ENCODE assay signal across 7 mouse cellular contexts in the genomic region with DNA sequence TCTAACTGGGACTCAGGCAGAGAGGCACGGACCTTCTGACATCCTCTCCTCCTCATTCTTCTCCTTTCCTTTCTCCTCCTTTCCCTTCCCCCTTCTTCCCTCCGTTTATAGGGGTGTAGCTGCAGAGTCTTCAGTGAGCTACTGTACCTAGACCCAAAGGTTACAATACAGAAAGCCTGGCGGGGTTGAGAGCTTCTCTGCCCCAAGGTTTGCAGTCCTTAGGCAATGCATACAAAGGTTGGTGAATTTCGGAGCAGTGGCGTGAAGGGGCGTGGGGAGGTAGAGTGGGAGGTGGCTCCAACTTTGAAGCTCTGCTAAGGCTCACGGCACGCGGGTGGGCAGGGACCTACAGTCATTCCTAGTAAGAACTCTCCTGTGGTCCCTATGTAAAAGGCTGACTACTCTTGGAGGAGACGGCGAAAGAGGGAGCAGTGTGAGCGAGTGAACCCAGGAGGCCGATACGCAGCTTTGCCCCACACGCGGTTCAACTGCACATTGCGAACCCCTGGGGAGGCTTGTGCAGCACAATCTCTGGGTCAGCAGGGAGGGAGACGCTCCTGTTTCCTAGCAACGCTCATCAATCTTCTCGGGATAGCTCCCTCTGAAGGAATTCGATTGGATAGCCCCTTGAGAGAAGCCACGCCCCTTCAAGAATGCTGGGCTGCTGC. TPM values are rescaled to one million over a fixed set of nuclear protein-coding genes. Genes with fewer than 3 reads are reported as not detected.
DNase-seq lines count a peak whose midpoint lies in the region; ATAC-seq lines count a peak whose summit lies in the region.

No protein-coding gene starts in this region.

- no peak overlapping the region; the same call in 1 of the 2 replicates for H3K9ac ChIP-seq in embryonic facial prominence, embryonic 12.5 days
- H3K9ac ChIP-seq in hindbrain, embryonic 13.5 days: peak overlapping the region; percentile 85
- peak overlapping the region; percentile 67 for H3K9ac ChIP-seq in neural tube, embryonic 14.5 days (replicated peaks; ENCODE audit: low read depth, low read length)

- intact Hi-C loops in left cerebral cortex, postnatal 10 days (cut with DNase I): loop anchor here (10.0 kb wide), 1 partner anchor 201 kb away; no protein-coding TSS in a partner anchor

- DNase-seq in ES-CJ7 (ENCODE audit: low read depth, low spot score) (peak; percentile 86), ZHBTc4 (ENCODE audit: low read depth, low spot score) (peak; percentile 83)
- DNase-seq in left cerebral cortex, postnatal 10 days (ENCODE audit: extremely low spot score in 1 of 2, low spot score in 2 of 2): peak; percentile 74 to 81
- no peak for DNase-seq in T-cell, adult 2 months (ENCODE audit: low spot score)

- peak overlapping the region; percentile 86 for H3K4me2 ChIP-seq in embryonic facial prominence, embryonic 12.5 days (replicated peaks)
- peak overlapping the region; percentile 78 for H3K4me2 ChIP-seq in hindbrain, embryonic 13.5 days
- peak overlapping the region; percentile 97 for H3K4me2 ChIP-seq in neural tube, embryonic 14.5 days (ENCODE audit: low read depth, low read length)

- no peak overlapping the region for H3K27ac ChIP-seq in embryonic facial prominence, embryonic 12.5 days
- peak overlapping the region; percentile 84 for H3K27ac ChIP-seq in hindbrain, embryonic 13.5 days
- peak overlapping the region; percentile 76 for H3K27ac ChIP-seq in neural tube, embryonic 14.5 days (ENCODE audit: low read depth, low read length)

- H3K36me3 ChIP-seq in embryonic facial prominence, embryonic 12.5 days: no peaks in the 10 kb centered on the region
- H3K36me3 ChIP-seq in hindbrain, embryonic 13.5 days: no peaks in the 10 kb centered on the region
- no peaks in the 10 kb centered on the region for H3K36me3 ChIP-seq in neural tube, embryonic 14.5 days (ENCODE audit: control insufficient read depth, insufficient read depth, low read length)

- peak; percentile 84 for ATAC-seq in embryonic facial prominence, embryonic 12.5 days (ENCODE audit: insufficient number of reproducible peaks, insufficient read depth, low FRiP score, low TSS enrichment)
- ATAC-seq in hindbrain, embryonic 13.5 days (ENCODE audit: low FRiP score): peak; percentile 91
- ATAC-seq in neural tube, embryonic 14.5 days (ENCODE audit: low read depth): peak; percentile 94

- peaks cover 21% of the 10 kb centered on the region for H3K27me3 ChIP-seq in embryonic facial prominence, embryonic 12.5 days
- H3K27me3 ChIP-seq in hindbrain, embryonic 13.5 days: no peaks in the 10 kb centered on the region
- H3K27me3 ChIP-seq in neural tube, embryonic 14.5 days (ENCODE audit: control insufficient read depth, insufficient read depth, low read length): no peaks in the 10 kb centered on the region; the same call in 1 of the 2 replicates

- H3K4me1 ChIP-seq in embryonic facial prominence, embryonic 12.5 days: peaks cover 3% of the 10 kb centered on the region; the same call in 1 of the 2 replicates
- H3K4me1 ChIP-seq in hindbrain, embryonic 13.5 days (replicated peaks): 0 out of 2 replicates have a peak, but pooled peaks cover 10% of the 10 kb centered on the region
- no peaks in the 10 kb centered on the region for H3K4me1 ChIP-seq in neural tube, embryonic 14.5 days (ENCODE audit: control insufficient read depth, insufficient read depth, low read length)

- no peaks in the 10 kb centered on the region for H3K9me3 ChIP-seq in embryonic facial prominence, embryonic 12.5 days
- no peaks in the 10 kb centered on the region for H3K9me3 ChIP-seq in hindbrain, embryonic 13.5 days
- no peaks in the 10 kb centered on the region for H3K9me3 ChIP-seq in neural tube, embryonic 14.5 days (ENCODE audit: control insufficient read depth, low read length)

- under 1% methylated on average over 22 of the region's 22 CpGs for WGBS in embryonic facial prominence, embryonic 12.5 days
- WGBS in hindbrain, embryonic 13.5 days: under 1% methylated on average over 22 of the region's 22 CpGs
- under 1% methylated on average over 22 of the region's 22 CpGs for WGBS in neural tube, embryonic 14.5 days

- H3K4me3 ChIP-seq in embryonic facial prominence, embryonic 12.5 days: peak overlapping the region; percentile 44
- H3K4me3 ChIP-seq in hindbrain, embryonic 13.5 days: peak overlapping the region; percentile 69
- H3K4me3 ChIP-seq in neural tube, embryonic 14.5 days (ENCODE audit: low read depth, low read length): peak overlapping the region; percentile 59

RNA-seq across cellular contexts. Expression of gene Grm3, which starts 0.8 kb away (rescaled TPM):
- 0.49 and 0.80 TPM in 2 replicates for polyA plus RNA-seq in embryonic facial prominence, embryonic 12.5 days (2016; fragmentation: Nextera tagmentation; extraction: Ambion mirVana)
- polyA plus RNA-seq in hindbrain, embryonic 13.5 days (2015; fragmentation: Nextera tagmentation; extraction: Ambion mirVana): 28.4 and 29.6 TPM in 2 replicates
- total RNA-seq in left cerebral cortex, postnatal 10 days (2021): 100 to 1,000 TPM; 139 to 171 TPM
- polyA plus RNA-seq in neural tube, embryonic 14.5 days (2014; fragmentation: Nextera tagmentation; extraction: Ambion mirVana): 31.7 and 40.3 TPM in 2 replicates

Comparison
In these comparisons a context has a peak if more than half of its experiments do, and no peak if none do; other contexts are left out.
1. RNA of gene Grm3, which starts 0.8 kb away (polyA plus RNA-seq): 31.7 to 40.3 TPM in neural tube, embryonic 14.5 days and 28.4 to 29.6 TPM in hindbrain, embryonic 13.5 days; 0.49 to 0.80 TPM in embryonic facial prominence, embryonic 12.5 days; every median in the first group is over 10 times any median in the second.
2. Peak in every context shown above with its lines, with median percentiles within 50 percentile points of each other: ATAC-seq, H3K4me2 ChIP-seq and H3K4me3 ChIP-seq.